Mouse (Mus musculus): Measurements from ENCODE around the gene Sarnp. TPM values are rescaled to one million over a fixed set of nuclear protein-coding genes. Genes with fewer than 3 reads are reported as not detected.

Gene Sarnp
- polyA plus RNA-seq, 1 experiment from 2014 or later: 190 TPM

DNA sequence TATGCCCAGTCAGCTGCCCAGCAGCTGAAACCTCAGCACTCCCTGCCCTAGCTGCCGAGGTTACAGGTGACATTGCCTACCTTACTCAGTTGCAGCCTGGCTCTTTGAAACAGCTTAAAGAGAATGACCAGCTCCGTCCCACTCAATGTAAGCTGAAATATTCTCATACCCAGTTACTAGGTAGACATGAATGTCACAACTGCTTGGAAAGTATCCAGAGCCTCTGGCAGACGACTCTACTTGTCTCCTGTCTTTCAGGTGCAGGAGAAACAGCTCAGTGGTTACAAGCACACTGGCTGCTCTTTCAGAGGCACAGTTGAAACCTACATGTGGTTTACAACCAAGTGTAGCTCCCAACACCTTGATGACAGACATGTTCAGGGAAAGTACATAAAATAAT, 53.2 kb downstream of the Sarnp start:
- no peaks in the 10 kb centered on the region for H3K9me3 ChIP-seq
- peaks cover 54% of the 10 kb centered on the region for H3K36me3 ChIP-seq
- WGBS: 89% methylated on average over 3 of the region's 3 CpGs
- H3K4me3 ChIP-seq: no peak overlapping the region
- no peak overlapping the region for H3K9ac ChIP-seq (replicated peaks)
- H3K4me2 ChIP-seq (replicated peaks): no peak overlapping the region
- H3K4me1 ChIP-seq: no peaks in the 10 kb centered on the region
- no peak overlapping the region for H3K27ac ChIP-seq (replicated peaks)
- H3K27me3 ChIP-seq: no peaks in the 10 kb centered on the region
- no peak for ATAC-seq (replicated peaks)

DNA sequence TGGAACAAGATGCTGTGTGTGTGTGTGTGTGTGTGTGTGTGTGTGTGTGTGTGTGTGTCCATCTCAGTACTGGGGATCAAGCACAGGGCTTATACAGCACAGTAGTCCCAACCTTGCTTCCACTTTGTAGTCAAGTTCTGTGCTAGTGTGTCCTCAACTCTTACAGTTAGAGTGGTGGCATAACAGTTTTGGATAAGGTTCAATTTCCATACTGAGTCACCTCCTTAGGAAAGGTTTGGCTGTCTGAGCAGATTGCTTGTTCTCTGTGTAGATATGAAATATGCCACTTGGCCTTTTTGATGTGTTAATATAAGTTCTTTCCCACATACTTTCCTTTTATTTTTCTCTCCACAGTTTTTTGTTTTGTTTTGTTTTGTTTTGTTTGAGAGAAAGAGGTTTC, 61.2 kb downstream of the Sarnp start:
- no peak overlapping the region for H3K4me2 ChIP-seq (replicated peaks)
- H3K36me3 ChIP-seq: peaks cover 35% of the 10 kb centered on the region
- H3K9ac ChIP-seq (replicated peaks): no peak overlapping the region
- H3K27ac ChIP-seq (replicated peaks): no peak overlapping the region
- H3K9me3 ChIP-seq: no peaks in the 10 kb centered on the region
- H3K27me3 ChIP-seq: no peaks in the 10 kb centered on the region
- H3K4me3 ChIP-seq: no peak overlapping the region
- no peak for ATAC-seq (replicated peaks)
- no peaks in the 10 kb centered on the region for H3K4me1 ChIP-seq

- H3K36me3 ChIP-seq: peaks cover 31% of the 10 kb centered on the region
- no peak for ATAC-seq (replicated peaks)
Observed at GRCm38 (mm10) chr10:128878811-128879210, 61.7 kb downstream of the Sarnp start.

GRCm38 (mm10) chr10:128882067-128882466, 64.9 kb downstream of the Sarnp start:
- ATAC-seq (replicated peaks): no peak
- no peak overlapping the region for H3K9ac ChIP-seq (replicated peaks)
- no peak overlapping the region for H3K4me3 ChIP-seq
- no peak overlapping the region for H3K27ac ChIP-seq (replicated peaks)
- H3K36me3 ChIP-seq: peaks cover 32% of the 10 kb centered on the region
- no peaks in the 10 kb centered on the region for H3K9me3 ChIP-seq
- WGBS: 76% methylated on average over 5 of the region's 5 CpGs
- H3K4me1 ChIP-seq: no peaks in the 10 kb centered on the region
- no peak overlapping the region for H3K4me2 ChIP-seq (replicated peaks)
- H3K27me3 ChIP-seq: no peaks in the 10 kb centered on the region

More at GRCm38 (mm10) chr10:128878811-128879210, 61.7 kb downstream of the Sarnp start:
- Histone ChIP-seq H3K4me2 (replicated peaks) (no peak overlapping the region), H3K4me3 (no peak overlapping the region), H3K4me1 (no peaks in the 10 kb centered on the region), H3K27ac (replicated peaks) (no peak overlapping the region), H3K9ac (replicated peaks) (no peak overlapping the region), H3K9me3 (no peaks in the 10 kb centered on the region), H3K27me3 (no peaks in the 10 kb centered on the region)
- 89% methylated on average over 2 of the region's 2 CpGs for WGBS

- peaks cover 40% of the 10 kb centered on the region for H3K4me1 ChIP-seq
- peak overlapping the region; percentile 53 for H3K9ac ChIP-seq (replicated peaks)
- 0% methylated on average over 7 of the region's 7 CpGs for WGBS
- peak overlapping the region; percentile 90 for H3K4me2 ChIP-seq (replicated peaks)
- H3K36me3 ChIP-seq: peaks cover 24% of the 10 kb centered on the region
- ATAC-seq (replicated peaks): peak; percentile 33
- H3K9me3 ChIP-seq: no peaks in the 10 kb centered on the region
- H3K27me3 ChIP-seq: no peaks in the 10 kb centered on the region
- H3K27ac ChIP-seq (replicated peaks): peak overlapping the region; percentile 76
- peak overlapping the region; percentile 68 for H3K4me3 ChIP-seq
Observed at GRCm38 (mm10) chr10:128888941-128889827, 72.1 kb downstream of the Sarnp start.

DNA sequence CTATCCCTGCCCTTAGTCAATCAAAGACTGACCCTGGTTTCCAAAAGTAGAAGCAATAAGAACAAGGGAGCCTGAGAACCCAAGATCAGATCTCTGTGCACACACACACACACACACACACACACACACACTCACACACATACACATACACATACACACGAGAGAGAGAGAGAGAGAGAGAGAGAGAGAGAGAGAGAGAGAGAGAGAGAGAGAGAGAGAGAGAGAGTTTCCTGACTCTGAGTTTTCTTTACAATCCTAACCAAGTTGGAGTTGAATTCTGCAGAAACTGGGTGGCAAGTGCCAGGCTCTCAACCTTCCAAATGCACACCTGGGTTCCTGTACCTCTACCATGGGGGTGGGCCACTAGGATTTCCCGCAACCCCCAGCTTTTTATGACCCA, 72.7 kb downstream of the Sarnp start:
- no peak for ATAC-seq (replicated peaks)
- Histone ChIP-seq H3K27me3 (no peaks in the 10 kb centered on the region), H3K9me3 (no peaks in the 10 kb centered on the region), H3K9ac (replicated peaks) (peak overlapping the region; percentile 81), H3K4me3 (peak overlapping the region; percentile 68), H3K27ac (replicated peaks) (peak overlapping the region; percentile 76; the same call in 1 of the 2 replicates), H3K4me1 (peaks cover 40% of the 10 kb centered on the region), H3K4me2 (replicated peaks) (peak overlapping the region; percentile 90), H3K36me3 (peaks cover 22% of the 10 kb centered on the region)
- WGBS: 7% methylated on average over 1 of the region's 2 CpGs

GRCm38 (mm10) chr10:128890383-128891295, 73.5 kb downstream of the Sarnp start:
- no peaks in the 10 kb centered on the region for H3K27me3 ChIP-seq
- peaks cover 40% of the 10 kb centered on the region for H3K4me1 ChIP-seq
- WGBS: under 1% methylated on average over 40 of the region's 40 CpGs
- no peaks in the 10 kb centered on the region for H3K9me3 ChIP-seq
- ATAC-seq (replicated peaks): peak; percentile 36; the same call in 1 of the 2 replicates
- peak overlapping the region; percentile 90 for H3K4me2 ChIP-seq (replicated peaks)
- peaks cover 15% of the 10 kb centered on the region; the same call in 1 of the 2 replicates for H3K36me3 ChIP-seq
- peak overlapping the region; percentile 81 for H3K9ac ChIP-seq (replicated peaks)
- peak overlapping the region; percentile 97 for H3K27ac ChIP-seq (replicated peaks)
- H3K4me3 ChIP-seq: peak overlapping the region; percentile 68

GRCm38 (mm10) chr10:128891296-128892094, 74.4 kb downstream of the Sarnp start, which contains the start of gene Gdf11:
Gene Gdf11, minus strand, starts transcription at chr10:128891718.
- Histone ChIP-seq H3K9ac (replicated peaks) (peak within 1 kb of the TSS; percentile 81), H3K9me3 (no peaks in the 10 kb centered on the region), H3K4me2 (replicated peaks) (peak within 1 kb of the TSS; percentile 90), H3K4me1 (peaks cover 48% of the 10 kb centered on the region), H3K27ac (replicated peaks) (peak within 1 kb of the TSS; percentile 97), H3K27me3 (0 out of 2 replicates have a peak, but pooled peaks cover 3% of the 10 kb centered on the region), H3K4me3 (peak within 1 kb of the TSS; percentile 68), H3K36me3 (peaks cover 7% of the 10 kb centered on the region; the same call in 1 of the 2 replicates)
- ATAC-seq (replicated peaks): peak; percentile 85
- under 1% methylated on average over 57 of the region's 89 CpGs for WGBS

DNA sequence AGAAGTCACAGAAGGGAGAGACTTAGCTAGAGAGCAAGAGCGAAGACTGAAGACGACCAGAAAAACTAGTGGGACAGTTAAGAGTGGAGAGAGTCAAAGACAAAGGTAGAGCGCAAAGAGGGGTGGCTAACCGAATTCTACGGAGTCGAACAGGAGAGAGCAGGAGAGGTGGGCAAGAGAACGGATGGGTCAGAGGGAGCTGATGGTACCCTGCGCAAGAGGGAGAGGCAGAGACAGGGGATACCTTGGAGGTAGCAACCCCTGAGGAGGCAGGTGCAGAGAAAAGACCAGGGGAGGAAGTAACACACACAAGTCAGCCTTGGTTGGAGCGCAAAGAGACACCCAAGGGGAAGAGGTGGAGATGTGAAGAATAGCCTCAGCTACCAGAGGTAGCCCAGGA, 75.1 kb downstream of the Sarnp start:
- Histone ChIP-seq H3K9ac (replicated peaks) (peak overlapping the region; percentile 81), H3K27ac (replicated peaks) (peak overlapping the region; percentile 97), H3K9me3 (no peaks in the 10 kb centered on the region), H3K4me1 (peaks cover 55% of the 10 kb centered on the region), H3K36me3 (peaks cover 5% of the 10 kb centered on the region; the same call in 1 of the 2 replicates), H3K27me3 (0 out of 2 replicates have a peak, but pooled peaks cover 6% of the 10 kb centered on the region), H3K4me3 (peak overlapping the region; percentile 68), H3K4me2 (replicated peaks) (peak overlapping the region; percentile 90)
- WGBS: under 1% methylated on average over 9 of the region's 9 CpGs
- peak; percentile 12; the same call in 1 of the 2 replicates for ATAC-seq (replicated peaks)

GRCm38 (mm10) chr10:128895437-128895836, 78.3 kb downstream of the Sarnp start:
- no peak for ATAC-seq (replicated peaks)
- Histone ChIP-seq H3K4me1 (peaks cover 32% of the 10 kb centered on the region), H3K27ac (replicated peaks) (no peak overlapping the region), H3K9me3 (no peaks in the 10 kb centered on the region), H3K27me3 (0 out of 2 replicates have a peak, but pooled peaks cover 6% of the 10 kb centered on the region), H3K36me3 (no peaks in the 10 kb centered on the region), H3K4me3 (no peak overlapping the region), H3K4me2 (replicated peaks) (peak overlapping the region; percentile 7), H3K9ac (replicated peaks) (no peak overlapping the region)
- 0% methylated on average over 9 of the region's 9 CpGs for WGBS

All from forebrain, embryonic 15.5 days (tissue).